Mouse (Mus musculus) midbrain, embryonic 12.5 days (tissue): ENCODE results near the gene Cda. TPM values are rescaled to one million over a fixed set of nuclear protein-coding genes. Genes with fewer than 3 reads are reported as not detected.

ENCODE experiments used
- ATAC-seq: fragments of 200-750 bp; cut with Nextera tagmentation; 2 replicates; pipeline ENCODE4 v1.8.0; 2017; ENCODE audit warnings: low read depth, moderate TSS enrichment, moderate library complexity; ENCODE audit not compliant: low FRiP score
- H3K27ac ChIP-seq: fragments of 300-500 bp; sonication (generic); replicated peaks from 2 replicates; pipeline ENCODE4 v1.5.1; 2016; ENCODE audit warnings: mild to moderate bottlenecking
- H3K27me3 ChIP-seq: fragments of 300-500 bp; sonication (generic); 2 replicates; pipeline ENCODE4 v1.6.1; 2016; ENCODE audit warnings: mild to moderate bottlenecking
- H3K36me3 ChIP-seq: fragments of 300-500 bp; sonication (generic); 2 replicates; pipeline ENCODE4 v1.6.1; 2016
- H3K4me1 ChIP-seq: fragments of 300-500 bp; sonication (generic); 2 replicates; pipeline ENCODE4 v1.6.1; 2016
- H3K4me2 ChIP-seq: fragments of 300-500 bp; sonication (generic); replicated peaks from 2 replicates; pipeline ENCODE4 v1.6.1; 2016; ENCODE audit warnings: mild to moderate bottlenecking, moderate library complexity
- H3K4me3 ChIP-seq: fragments of 300-500 bp; sonication (generic); 2 replicates; pipeline ENCODE4 v1.5.1; 2016; ENCODE audit warnings: mild to moderate bottlenecking
- H3K9ac ChIP-seq: fragments of 300-500 bp; sonication (generic); replicated peaks from 2 replicates; pipeline ENCODE4 v1.6.1; 2016; ENCODE audit warnings: mild to moderate bottlenecking, moderate library complexity
- H3K9me3 ChIP-seq: fragments of 300-500 bp; sonication (generic); 2 replicates; pipeline ENCODE4 v1.6.1; 2016; ENCODE audit warnings: mild to moderate bottlenecking
- WGBS: fragments of 180-500 bp; shearing (Covaris S2); methylation state at CpG from one replicate; pipeline ENCODE4 v1.1.7; 2016; 5-methylcytosine and 5-hydroxymethylcytosine counted together
- polyA plus RNA-seq: library from polyadenylated mRNA; unstranded; fragments of >200 nt; fragmentation: Nextera tagmentation; extraction: Ambion mirVana; gene quantifications from 2 replicates; pipeline ENCODE4 v1.2.1, GENCODE M21; 2016

Gene Cda
- polyA plus RNA-seq, 1 experiment from 2014 or later, result 1.8 TPM

- no peak overlapping the region for H3K27ac ChIP-seq
- H3K4me1 ChIP-seq, result peaks cover 21% of the 10 kb centered on the region
- no peak overlapping the region for H3K4me3 ChIP-seq
- no peaks in the 10 kb centered on the region for H3K36me3 ChIP-seq
- ATAC-seq, result no peak
- peaks cover 42% of the 10 kb centered on the region for H3K27me3 ChIP-seq
- no peaks in the 10 kb centered on the region for H3K9me3 ChIP-seq
- H3K4me2 ChIP-seq, result no peak overlapping the region
- 74% methylated on average over 5 of the region's 5 CpGs for WGBS
- H3K9ac ChIP-seq, result no peak overlapping the region
These were observed 4.3 kb downstream of the Cda start for GRCm38 (mm10) chr4:138363511-138363910.

- H3K27ac ChIP-seq, result no peak overlapping the region
- ATAC-seq, result no peak
- peaks cover 15% of the 10 kb centered on the region for H3K4me1 ChIP-seq
- WGBS, result 82% methylated on average over 7 of the region's 7 CpGs
- H3K4me3 ChIP-seq, result no peak overlapping the region
- peaks cover 36% of the 10 kb centered on the region for H3K27me3 ChIP-seq
- H3K36me3 ChIP-seq, result no peaks in the 10 kb centered on the region
- no peak overlapping the region for H3K9ac ChIP-seq
- H3K9me3 ChIP-seq, result no peaks in the 10 kb centered on the region
- no peak overlapping the region for H3K4me2 ChIP-seq
These were observed 4.9 kb downstream of the Cda start for GRCm38 (mm10) chr4:138362883-138363282.

GRCm38 (mm10) chr4:138361370-138361821, 6.4 kb downstream of the Cda start:
- H3K36me3 ChIP-seq, result no peaks in the 10 kb centered on the region
- peaks cover 21% of the 10 kb centered on the region for H3K27me3 ChIP-seq
- ATAC-seq, result no peak
- peaks cover 9% of the 10 kb centered on the region for H3K4me1 ChIP-seq
- peak overlapping the region; percentile 27 for H3K4me2 ChIP-seq
- H3K4me3 ChIP-seq, result no peak overlapping the region
- 9% methylated on average over 11 of the region's 11 CpGs for WGBS
- H3K9me3 ChIP-seq, result no peaks in the 10 kb centered on the region
- 0 out of 2 replicates have a peak overlapping the region, but pooled peaks have one; percentile 7 for H3K27ac ChIP-seq
- 0 out of 2 replicates have a peak overlapping the region, but pooled peaks have one; percentile 12 for H3K9ac ChIP-seq

GRCm38 (mm10) chr4:138358176-138358575, 9.6 kb downstream of the Cda start:
- H3K9me3 ChIP-seq, result no peaks in the 10 kb centered on the region

GRCm38 (mm10) chr4:138356551-138356950, 11.2 kb downstream of the Cda start:
- peaks cover 6% of the 10 kb centered on the region for H3K4me1 ChIP-seq
- H3K9me3 ChIP-seq, result no peaks in the 10 kb centered on the region
- no peak overlapping the region for H3K9ac ChIP-seq
- H3K27ac ChIP-seq, result no peak overlapping the region
- WGBS, result 93% methylated on average over 12 of the region's 12 CpGs
- H3K4me3 ChIP-seq, result no peak overlapping the region
- no peak for ATAC-seq
- H3K36me3 ChIP-seq, result no peaks in the 10 kb centered on the region
- no peak overlapping the region for H3K4me2 ChIP-seq
- H3K27me3 ChIP-seq, result peaks cover 5% of the 10 kb centered on the region; the same call in 1 of the 2 replicates

More at GRCm38 (mm10) chr4:138358176-138358575, 9.6 kb downstream of the Cda start:
- Histone ChIP-seq H3K4me1 (peaks cover 9% of the 10 kb centered on the region), H3K27ac (no peak overlapping the region), H3K9ac (no peak overlapping the region), H3K4me2 (no peak overlapping the region), H3K27me3 (peaks cover 10% of the 10 kb centered on the region; the same call in 1 of the 2 replicates), H3K36me3 (no peaks in the 10 kb centered on the region), H3K4me3 (no peak overlapping the region)
- 76% methylated on average over 3 of the region's 3 CpGs for WGBS
- no peak for ATAC-seq

- Histone ChIP-seq H3K27ac (no peak overlapping the region), H3K27me3 (peaks cover 1% of the 10 kb centered on the region; the same call in 1 of the 2 replicates), H3K4me2 (no peak overlapping the region), H3K4me3 (no peak overlapping the region), H3K36me3 (no peaks in the 10 kb centered on the region), H3K9me3 (no peaks in the 10 kb centered on the region), H3K9ac (no peak overlapping the region), H3K4me1 (peaks cover 2% of the 10 kb centered on the region)
- no peak for ATAC-seq
- WGBS, result 89% methylated on average over 8 of the region's 8 CpGs
These were observed 11.7 kb downstream of the Cda start for GRCm38 (mm10) chr4:138356141-138356540.

GRCm38 (mm10) chr4:138355496-138355895, 12.3 kb downstream of the Cda start:
- Histone ChIP-seq H3K4me2 (no peak overlapping the region), H3K36me3 (no peaks in the 10 kb centered on the region), H3K27ac (no peak overlapping the region), H3K9me3 (no peaks in the 10 kb centered on the region), H3K27me3 (no peaks in the 10 kb centered on the region), H3K4me3 (no peak overlapping the region), H3K9ac (no peak overlapping the region), H3K4me1 (no peaks in the 10 kb centered on the region)
- no peak for ATAC-seq
- 89% methylated on average over 2 of the region's 2 CpGs for WGBS

GRCm38 (mm10) chr4:138353438-138354171, 14.2 kb downstream of the Cda start:
- no peaks in the 10 kb centered on the region for H3K27me3 ChIP-seq
- H3K9ac ChIP-seq, result no peak overlapping the region
- whole genome bisulfite sequencing, result 86% methylated on average over 10 of the region's 10 CpGs
- H3K4me2 ChIP-seq, result no peak overlapping the region
- no peak for ATAC-seq
- H3K4me3 ChIP-seq, result no peak overlapping the region
- no peak overlapping the region for H3K27ac ChIP-seq
- H3K4me1 ChIP-seq, result no peaks in the 10 kb centered on the region
- no peaks in the 10 kb centered on the region for H3K36me3 ChIP-seq
- H3K9me3 ChIP-seq, result no peaks in the 10 kb centered on the region

GRCm38 (mm10) chr4:138352692-138353091, 15.1 kb downstream of the Cda start:
- ATAC-seq, result no peak
- Histone ChIP-seq H3K9me3 (no peaks in the 10 kb centered on the region), H3K4me2 (no peak overlapping the region), H3K27me3 (no peaks in the 10 kb centered on the region), H3K4me1 (no peaks in the 10 kb centered on the region), H3K9ac (no peak overlapping the region), H3K27ac (no peak overlapping the region), H3K4me3 (no peak overlapping the region), H3K36me3 (no peaks in the 10 kb centered on the region)
- WGBS, result 88% methylated on average over 6 of the region's 6 CpGs

GRCm38 (mm10) chr4:138351821-138352220, 16.0 kb downstream of the Cda start:
- no peaks in the 10 kb centered on the region for H3K4me1 ChIP-seq
- ATAC-seq, result no peak
- 88% methylated on average over 5 of the region's 5 CpGs for WGBS
- no peak overlapping the region for H3K9ac ChIP-seq
- H3K27me3 ChIP-seq, result no peaks in the 10 kb centered on the region
- H3K27ac ChIP-seq, result no peak overlapping the region
- no peak overlapping the region for H3K4me2 ChIP-seq
- H3K36me3 ChIP-seq, result no peaks in the 10 kb centered on the region
- no peak overlapping the region for H3K4me3 ChIP-seq
- H3K9me3 ChIP-seq, result no peaks in the 10 kb centered on the region

GRCm38 (mm10) chr4:138348716-138349115, 19.1 kb downstream of the Cda start:
- 81% methylated on average over 7 of the region's 7 CpGs for WGBS
- Histone ChIP-seq H3K36me3 (no peaks in the 10 kb centered on the region), H3K4me3 (no peak overlapping the region), H3K9ac (no peak overlapping the region), H3K9me3 (no peaks in the 10 kb centered on the region), H3K4me1 (no peaks in the 10 kb centered on the region), H3K4me2 (no peak overlapping the region), H3K27me3 (no peaks in the 10 kb centered on the region), H3K27ac (no peak overlapping the region)
- no peak for ATAC-seq

- H3K9me3 ChIP-seq, result no peaks in the 10 kb centered on the region
- WGBS, result 63% methylated on average over 1 of the region's 1 CpGs
- no peak overlapping the region for H3K4me2 ChIP-seq
- H3K9ac ChIP-seq, result no peak overlapping the region
- no peak overlapping the region for H3K27ac ChIP-seq
- ATAC-seq, result no peak
- no peaks in the 10 kb centered on the region for H3K36me3 ChIP-seq
- no peaks in the 10 kb centered on the region for H3K27me3 ChIP-seq
- H3K4me3 ChIP-seq, result no peak overlapping the region
- no peaks in the 10 kb centered on the region for H3K4me1 ChIP-seq
These were observed 20.5 kb downstream of the Cda start for GRCm38 (mm10) chr4:138347280-138347679.
